In genomic region chr3:115746511-115746910, GRCm38 (mm10) we compare ENCODE assay signal across 18 mouse cellular contexts. TPM values are rescaled to one million over a fixed set of nuclear protein-coding genes. Genes with fewer than 3 reads are reported as not detected.
DNase-seq lines count a peak whose midpoint lies in the region; ATAC-seq and TF ChIP-seq lines count a peak whose summit lies in the region.
"Had no signal": no experiment of that assay in that cellular context is flagged by ENCODE, and none has a peak within 500 bp of the region (broad histone marks: within the 10 kb centered on the region; RNA-seq: fewer than 3 reads in every experiment).

No protein-coding gene starts in this region.

- H3K4me2 ChIP-seq in liver, embryonic 12.5 days, result no peak overlapping the region
- H3K4me2 ChIP-seq: embryonic facial prominence, embryonic 12.5 days; forebrain, embryonic 13.5 days; forebrain, embryonic 15.5 days had no signal

- peaks cover 21% of the 10 kb centered on the region for H3K4me1 ChIP-seq in liver, adult 2 months (ENCODE audit: control insufficient read depth, insufficient read depth, low read length)
- no peaks in the 10 kb centered on the region for H3K4me1 ChIP-seq in liver, embryonic 12.5 days
- peaks cover 5% of the 10 kb centered on the region; the same call in 1 of the 2 replicates for H3K4me1 ChIP-seq in brown adipose tissue, adult 24 weeks (ENCODE audit: control insufficient read depth, insufficient read depth, insufficient read length, low read length)
- H3K4me1 ChIP-seq in heart, adult 2 months (ENCODE audit: control insufficient read depth, insufficient read depth, low read length), result no peaks in the 10 kb centered on the region; the same call in 1 of the 2 replicates
- H3K4me1 ChIP-seq: embryonic facial prominence, embryonic 10.5 days; embryonic facial prominence, embryonic 12.5 days; forebrain, embryonic 13.5 days; forebrain, embryonic 15.5 days had no signal

- TF ChIP-seq EP300 in heart, adult 2 months (IDR thresholded peaks at IDR 0.05; ENCODE audit: insufficient read depth, low read depth, low read length), result no peak

- no peak overlapping the region for H3K9ac ChIP-seq in liver, adult 2 months (ENCODE audit: low read depth, low read length)
- no peak overlapping the region for H3K9ac ChIP-seq in liver, embryonic 12.5 days
- no peak overlapping the region for H3K9ac ChIP-seq in heart, adult 2 months (ENCODE audit: low read depth, low read length)
- H3K9ac ChIP-seq: embryonic facial prominence, embryonic 12.5 days; forebrain, embryonic 13.5 days; forebrain, embryonic 15.5 days; forebrain, postnatal 0 days had no signal

- no peaks in the 10 kb centered on the region for H3K79me2 ChIP-seq in liver, adult 2 months (ENCODE audit: control insufficient read depth, insufficient read depth, low read length)
- H3K79me2 ChIP-seq in heart, adult 2 months (replicated peaks; ENCODE audit: control insufficient read depth, insufficient read depth, low read length), result no peaks in the 10 kb centered on the region

- peak; percentile 96 for DNase-seq in liver, adult 2 months (ENCODE audit: extremely low read depth, low read depth, low spot score)
- DNase-seq in heart, adult 2 months, result no peak
- DNase-seq: adrenal gland, adult 2 months; adrenal gland, postnatal 10 days; adrenal gland, postnatal 25 days; cerebellum, adult 11-12 months; cerebellum, adult 2 months; cerebellum, adult 9-10 months; cerebellum, postnatal 10 days; cerebellum, postnatal 25 days; forebrain, postnatal 0 days had no signal

- intact Hi-C loops in heart, adult 2 months (cut with DNase I), result no loop called here

- no peaks in the 10 kb centered on the region for H3K36me3 ChIP-seq in liver, adult 2 months (ENCODE audit: control insufficient read depth, insufficient read depth, low read length)
- no peaks in the 10 kb centered on the region for H3K36me3 ChIP-seq in liver, embryonic 12.5 days
- no peaks in the 10 kb centered on the region for H3K36me3 ChIP-seq in heart, adult 2 months (ENCODE audit: control insufficient read depth, insufficient read depth, low read length)
- H3K36me3 ChIP-seq: embryonic facial prominence, embryonic 10.5 days; embryonic facial prominence, embryonic 12.5 days; forebrain, embryonic 15.5 days had no signal

- H3K4me3 ChIP-seq in liver, adult 2 months (ENCODE audit: insufficient read depth, low read depth, low read length), result no peak overlapping the region
- no peak overlapping the region for H3K4me3 ChIP-seq in liver, embryonic 12.5 days
- H3K4me3 ChIP-seq in brown adipose tissue, adult 24 weeks (ENCODE audit: insufficient read depth, low read depth, low read length), result no peak overlapping the region
- H3K4me3 ChIP-seq in heart, adult 2 months, result no peak overlapping the region
- H3K4me3 ChIP-seq: embryonic facial prominence, embryonic 10.5 days; embryonic facial prominence, embryonic 12.5 days; forebrain, embryonic 13.5 days; forebrain, embryonic 15.5 days had no signal

- H3K27ac ChIP-seq in liver, adult 2 months (replicated peaks; ENCODE audit: insufficient read depth, low read depth, low read length), result 0 out of 2 replicates have a peak overlapping the region, but pooled peaks have one; percentile 38
- no peak overlapping the region for H3K27ac ChIP-seq in liver, embryonic 12.5 days
- 0 out of 2 replicates have a peak overlapping the region, but pooled peaks have one; percentile 11 for H3K27ac ChIP-seq in brown adipose tissue, adult 24 weeks (replicated peaks; ENCODE audit: low read depth, low read length)
- H3K27ac ChIP-seq in heart, adult 2 months, result no peak overlapping the region
- H3K27ac ChIP-seq: embryonic facial prominence, embryonic 10.5 days; embryonic facial prominence, embryonic 12.5 days; forebrain, embryonic 13.5 days; forebrain, embryonic 15.5 days had no signal

- 26% methylated on average over 8 of the region's 8 CpGs for WGBS in liver, adult 2 months
- WGBS in liver, embryonic 12.5 days (ENCODE audit: insufficient replicate concordance), result 69% methylated on average over 8 of the region's 8 CpGs
- WGBS in heart, adult 2 months, result 79% methylated on average over 8 of the region's 8 CpGs

- H3K9me3 ChIP-seq in liver, embryonic 12.5 days (replicated peaks), result no peaks in the 10 kb centered on the region
- H3K9me3 ChIP-seq: embryonic facial prominence, embryonic 10.5 days; embryonic facial prominence, embryonic 12.5 days; forebrain, embryonic 13.5 days; forebrain, embryonic 15.5 days had no signal

- ATAC-seq in liver, embryonic 12.5 days, result no peak
- ATAC-seq in activated CD4-positive, CD25-positive, alpha-beta regulatory T cell, adult 4 months, result peak; percentile 28
- ATAC-seq: forebrain, embryonic 13.5 days; forebrain, embryonic 15.5 days; forebrain, postnatal 0 days had no signal

- TF ChIP-seq POLR2A in liver, adult 2 months (IDR thresholded peaks at IDR 0.05; ENCODE audit: extremely low read depth, insufficient read depth, low read length), result no peak
- no peak for TF ChIP-seq POLR2A in heart, adult 2 months (IDR thresholded peaks at IDR 0.05; ENCODE audit: insufficient read depth, low read depth, low read length)

- no peaks in the 10 kb centered on the region for H3K27me3 ChIP-seq in liver, adult 2 months (ENCODE audit: control insufficient read depth, insufficient read depth, low read length)
- no peaks in the 10 kb centered on the region for H3K27me3 ChIP-seq in liver, embryonic 12.5 days (replicated peaks)
- no peaks in the 10 kb centered on the region for H3K27me3 ChIP-seq in heart, adult 2 months (ENCODE audit: control insufficient read depth, insufficient read depth, low read length)
- H3K27me3 ChIP-seq: embryonic facial prominence, embryonic 12.5 days; forebrain, embryonic 13.5 days; forebrain, embryonic 15.5 days had no signal

- TF ChIP-seq CTCF in liver, adult 2 months (IDR thresholded peaks at IDR 0.05; ENCODE audit: low read depth, low read length), result no peak
- no peak for TF ChIP-seq CTCF in heart, adult 2 months (IDR thresholded peaks at IDR 0.05)

RNA-seq across cellular contexts. Expression of gene S1pr1, which starts 31.6 kb away (rescaled TPM):
- total RNA-seq in liver, adult 2 months (2014; rRNA removed), result 21.5 and 35.2 TPM in 2 replicates
- 77.7 and 95.7 TPM in 2 replicates for polyA plus RNA-seq in liver, adult 2 months (2012; rRNA removed)
- polyA plus RNA-seq in liver, embryonic 12.5 days (2016; fragmentation: Nextera tagmentation; extraction: Ambion mirVana), result 10.0 and 10.5 TPM in 2 replicates
- polyA plus RNA-seq in activated CD4-positive, CD25-positive, alpha-beta regulatory T cell, adult 4 months (2017; shearing (Covaris generic)), result 100 to 1,000 TPM; 192 to 215 TPM
- 23.1 and 29.4 TPM in 2 replicates for polyA plus RNA-seq in brown adipose tissue, adult 24 weeks (2012; ENCODE audit: insufficient read depth, insufficient read length, missing spikeins)
- 10 to 100 TPM; 53.8 to 72.1 TPM for total RNA-seq in heart, adult 2 months (2021)
- polyA plus RNA-seq in heart, adult 2 months (2012; rRNA removed), result 67.0 and 90.6 TPM in 2 replicates

Comparison
In these comparisons a context has a peak if more than half of its experiments do, and no peak if none do; other contexts are left out.
1. H3K27ac ChIP-seq: peak in liver, adult 2 months (single experiment) and brown adipose tissue, adult 24 weeks (single experiment); none in liver, embryonic 12.5 days (single experiment) and heart, adult 2 months (single experiment).